Mouse (Mus musculus) layer of hippocampus, adult 2 months (tissue): ENCODE measurements at regions not wholly inside any gene's neighbourhood (a gene's known extent, or its start where the extent isn't known, plus 50 kb on each side); places are given as distances from the start of the nearest gene placed in this dataset.

Source experiments
- DNase-seq, 2 experiments: peaks; one replicate each; pipeline ENCODE4 v3.0.0; 2022; ENCODE audit warnings: low spot score in 2 of 2
- H3K27ac ChIP-seq: fragments of 200-600 bp; 2 replicates; pipeline ENCODE4 v1.8.1; 2022
- H3K4me3 ChIP-seq: fragments of 200-600 bp; 2 replicates; pipeline ENCODE4 v1.8.1; 2022; ENCODE audit warnings: mild to moderate bottlenecking
- CTCF ChIP-seq: fragments of 200-600 bp; conservative IDR thresholded peaks from 2 replicates; pipeline ENCODE4 v1.8.1; 2022; ENCODE audit warnings: antibody characterized with exemption, mild to moderate bottlenecking, moderate library complexity

DNA sequence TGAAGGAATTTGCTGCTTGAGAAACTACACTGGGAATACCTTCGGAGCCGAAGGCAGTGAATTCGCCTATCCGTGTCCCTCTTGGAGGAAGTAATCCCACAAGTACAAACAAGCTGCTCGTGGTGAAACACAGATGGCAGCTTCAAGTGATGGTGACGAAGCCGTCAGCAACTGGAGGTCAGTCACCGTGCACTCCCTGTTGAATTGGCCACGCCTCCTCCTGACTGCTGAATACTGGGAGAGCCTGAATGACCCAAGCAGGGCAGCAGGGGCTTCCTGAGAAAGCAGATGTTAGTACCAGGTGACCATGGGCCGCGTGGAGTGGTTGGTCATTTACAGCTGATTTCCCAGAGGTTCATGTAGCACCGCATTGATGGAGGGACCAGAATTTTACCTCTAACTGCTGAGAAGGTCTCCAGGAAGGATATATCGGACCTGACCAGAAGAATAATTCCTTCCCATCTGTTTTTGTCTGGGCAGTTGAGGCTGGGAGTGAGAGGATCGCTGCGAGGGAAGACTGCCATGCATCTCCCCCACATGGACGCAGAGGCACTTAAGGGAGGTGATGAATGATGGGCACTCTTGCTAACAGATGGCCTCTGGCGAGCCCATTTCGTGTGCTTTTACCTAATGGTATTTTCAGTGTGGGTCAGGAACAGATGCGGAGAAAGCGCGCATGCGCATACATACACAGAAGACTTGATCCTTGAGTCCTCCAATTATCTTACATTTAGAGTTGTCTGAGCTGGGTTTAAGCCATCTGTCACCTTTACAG is 314.6 kb upstream of the Zfp637 start:
- no peak for TF ChIP-seq CTCF
- Histone ChIP-seq H3K4me3 (no peak overlapping the region), H3K27ac (no peak overlapping the region)
- no peak for DNase-seq

DNA sequence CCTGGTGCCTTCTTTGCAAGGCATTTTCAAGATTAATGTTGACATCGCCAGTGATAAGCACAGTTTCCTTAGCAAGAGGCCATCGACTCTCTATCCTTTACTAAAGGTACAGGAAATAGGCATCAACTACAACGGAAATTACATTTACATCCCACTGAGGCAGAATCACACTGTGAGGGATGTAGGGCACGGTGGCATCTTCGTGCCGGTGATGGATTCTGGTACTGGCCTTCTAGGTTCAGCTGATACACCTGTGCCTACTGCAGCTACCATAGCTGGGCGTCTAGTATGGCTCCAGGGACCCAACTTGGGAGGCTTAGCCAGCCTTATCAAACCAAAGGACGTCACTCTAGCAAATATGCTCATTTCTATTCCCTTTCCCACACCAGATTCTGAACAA is 313.5 kb upstream of the Zfp637 start:
- no peak overlapping the region for H3K27ac ChIP-seq
- H3K4me3 ChIP-seq = no peak overlapping the region
- no peak for DNase-seq
- no peak for TF ChIP-seq CTCF

DNA sequence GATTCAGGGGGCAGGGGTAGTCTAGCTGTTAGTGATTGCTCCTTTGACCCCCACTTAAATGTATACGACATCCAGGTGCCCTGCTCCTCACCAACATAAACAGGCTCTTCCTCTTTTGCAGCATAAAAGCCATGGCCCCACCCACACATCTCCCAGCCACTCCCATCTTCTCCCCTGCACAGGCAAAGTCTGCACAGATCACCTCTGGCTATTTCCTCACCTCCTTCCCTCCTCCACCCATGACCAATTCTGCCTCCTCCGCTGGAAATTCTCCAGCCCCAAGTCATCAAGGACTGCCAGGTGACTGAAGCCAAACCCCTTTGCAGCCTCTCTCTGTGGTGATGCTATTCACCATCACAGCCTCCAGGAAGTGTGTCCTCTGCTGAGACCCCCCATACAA is 306.8 kb upstream of the Zfp637 start:
- no peak overlapping the region for H3K4me3 ChIP-seq
- TF ChIP-seq CTCF = no peak
- DNase-seq = no peak
- no peak overlapping the region for H3K27ac ChIP-seq

DNA sequence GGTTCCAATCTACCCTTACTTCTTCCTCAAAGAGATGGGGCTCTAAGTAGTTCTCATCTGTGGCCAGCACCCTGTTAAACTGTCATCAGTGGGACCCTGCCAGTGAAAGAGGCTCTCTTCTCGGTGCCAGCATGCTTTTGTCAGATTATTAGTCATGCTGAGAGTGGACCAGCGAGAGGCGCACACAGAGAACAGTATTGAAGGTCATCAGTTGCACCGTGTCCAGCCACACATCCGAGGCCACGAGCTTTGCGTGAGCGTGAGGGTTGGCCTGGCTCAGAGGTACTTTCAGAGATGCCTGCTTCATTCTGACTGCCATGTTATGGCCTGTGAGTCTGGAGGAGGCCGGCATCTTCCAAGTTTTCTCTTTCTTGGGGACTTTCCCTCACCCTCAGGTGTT is 306.0 kb upstream of the Zfp637 start:
- TF ChIP-seq CTCF = no peak

DNA sequence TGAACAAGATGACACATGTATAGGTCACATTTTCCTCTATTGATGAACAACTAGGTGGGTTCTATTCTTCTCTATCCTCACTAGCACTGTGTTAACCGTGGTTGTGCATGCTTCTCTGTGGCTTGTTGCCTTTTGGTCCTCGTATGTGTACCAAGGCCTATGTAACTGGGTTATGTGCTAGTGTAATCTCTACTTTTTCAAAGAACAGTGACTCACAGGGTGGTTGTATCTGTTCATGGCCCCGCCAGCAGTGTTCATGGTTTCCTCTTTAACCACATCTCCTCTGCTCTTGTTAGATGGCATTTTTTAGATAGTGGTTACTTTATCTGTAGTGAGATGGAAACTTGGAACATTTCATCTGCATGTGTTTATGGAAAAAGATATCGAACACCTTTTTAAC is 304.9 kb upstream of the Zfp637 start:
- H3K27ac ChIP-seq = no peak overlapping the region
- no peak for DNase-seq
- TF ChIP-seq CTCF = no peak
- no peak overlapping the region for H3K4me3 ChIP-seq

More for the DNA sequence above, 306.0 kb upstream of the Zfp637 start:
- no peak overlapping the region for H3K4me3 ChIP-seq
- DNase-seq = no peak
- no peak overlapping the region for H3K27ac ChIP-seq

DNA sequence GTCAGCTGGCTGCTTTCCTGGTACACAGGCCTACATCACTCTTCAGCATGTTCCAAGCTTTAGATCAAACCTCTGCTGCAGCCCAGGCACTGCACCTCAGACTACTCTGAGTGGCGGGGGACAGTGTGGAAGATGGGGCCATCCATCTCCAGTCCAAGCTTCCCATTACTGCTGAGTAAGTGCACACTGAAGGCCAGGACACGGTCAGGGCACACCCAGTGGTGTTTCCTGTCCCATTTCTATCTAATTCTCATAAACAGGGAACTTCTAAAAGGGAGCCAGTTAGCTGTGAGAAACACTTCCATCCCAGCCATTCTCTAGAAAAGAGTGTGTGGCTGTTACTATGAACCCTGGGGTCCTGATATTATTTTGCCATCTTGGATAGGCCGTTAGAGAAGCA is 298.5 kb upstream of the Zfp637 start:
- H3K27ac ChIP-seq = no peak overlapping the region
- no peak for DNase-seq
- TF ChIP-seq CTCF = no peak
- H3K4me3 ChIP-seq = no peak overlapping the region

DNA sequence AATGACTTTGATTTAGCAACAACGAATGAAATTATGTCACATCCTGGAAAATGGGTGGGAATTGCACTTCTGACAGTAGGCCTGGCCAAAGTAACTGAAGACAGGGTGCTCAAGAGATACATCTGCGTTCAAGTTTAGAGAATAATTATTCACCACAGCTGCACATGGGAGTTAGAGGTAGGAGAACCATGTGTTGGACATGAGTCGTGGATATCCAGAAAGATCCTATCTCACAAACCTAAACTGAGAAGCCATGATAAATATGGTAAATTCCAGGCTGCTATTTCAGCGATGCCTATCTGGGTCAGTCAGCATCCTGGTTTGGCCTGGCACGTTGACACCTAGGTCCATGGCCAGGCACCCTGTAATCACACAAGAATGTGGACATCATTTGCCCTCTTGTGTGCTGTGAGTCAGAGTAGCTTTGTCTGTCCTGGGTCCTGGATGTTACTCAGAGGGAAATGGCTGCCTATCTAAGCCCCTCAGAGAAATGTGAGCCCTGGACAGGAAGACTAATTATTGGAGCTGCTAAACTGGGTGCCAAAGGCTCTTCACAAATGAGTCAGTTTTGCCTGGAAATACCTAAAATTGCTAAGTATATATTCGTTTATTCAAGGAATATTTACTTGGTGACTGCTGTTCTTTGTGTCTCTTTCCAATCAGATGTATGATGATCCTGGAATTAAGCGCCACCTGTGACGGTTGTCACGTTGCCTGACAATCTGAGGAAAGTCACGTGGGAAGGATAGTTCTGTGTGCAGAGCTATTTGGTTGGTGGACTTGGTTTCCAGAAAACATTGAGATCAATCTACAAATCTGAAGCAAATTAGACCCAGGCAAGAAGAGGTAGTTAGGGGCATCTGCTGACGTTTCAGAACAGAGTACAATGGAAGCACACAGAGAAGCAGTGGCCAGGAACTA is 296.4 kb upstream of the Zfp637 start:
- TF ChIP-seq CTCF = no peak
- H3K27ac ChIP-seq = no peak overlapping the region
- H3K4me3 ChIP-seq = no peak overlapping the region
- no peak for DNase-seq

DNA sequence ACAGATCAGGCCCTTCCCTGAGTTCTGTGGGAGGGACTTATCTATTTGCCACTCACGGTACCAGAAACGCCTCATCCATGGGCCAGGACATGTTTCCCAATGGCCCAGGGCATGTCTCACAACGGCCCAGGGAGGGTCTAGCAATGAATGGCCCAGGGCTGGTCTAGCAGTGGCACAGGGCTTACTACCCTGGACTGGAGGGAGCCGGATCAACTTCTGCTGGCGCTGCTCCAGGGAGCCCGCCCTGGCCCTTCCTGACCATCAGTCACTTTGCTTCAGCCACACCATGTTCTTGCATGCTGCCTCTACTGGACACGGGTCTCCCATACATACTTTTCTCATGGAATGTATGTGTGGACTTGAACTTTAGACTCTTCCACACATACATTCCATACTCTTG is 290.1 kb upstream of the Zfp637 start:
- Histone ChIP-seq H3K27ac (no peak overlapping the region), H3K4me3 (no peak overlapping the region)
- no peak for TF ChIP-seq CTCF
- DNase-seq = no peak

DNA sequence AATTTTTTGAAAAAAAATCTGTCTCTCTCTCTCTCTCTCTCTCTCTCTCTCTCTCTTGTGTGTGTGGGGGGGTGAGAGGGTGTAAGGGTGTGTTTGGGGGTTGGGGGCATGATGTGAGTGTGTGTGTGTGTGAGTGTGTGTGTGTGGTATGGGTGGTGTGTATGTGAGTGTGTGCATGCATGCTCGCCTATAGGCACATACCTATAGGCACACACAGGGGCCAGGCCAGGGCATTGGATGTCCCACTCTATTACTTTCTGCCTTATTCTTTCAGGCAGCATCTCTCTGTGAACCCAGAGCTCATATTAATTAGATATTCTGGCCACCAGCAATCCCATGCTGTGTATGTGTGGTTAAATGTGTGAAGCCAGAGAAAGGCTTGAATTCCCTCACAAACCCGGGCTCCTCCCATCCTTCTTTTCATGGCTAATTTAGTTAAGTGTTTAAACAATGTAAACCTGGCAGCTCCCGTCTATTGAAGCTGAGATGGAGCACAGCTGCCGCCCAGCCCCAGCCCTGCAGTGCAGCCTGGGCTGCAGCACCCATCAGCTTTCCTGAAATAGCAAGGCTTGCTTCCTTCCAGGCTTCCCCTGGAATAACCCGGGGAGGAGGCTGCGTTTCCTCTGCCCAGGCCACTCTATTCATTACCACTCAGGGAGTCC is 288.8 kb upstream of the Zfp637 start:
- Histone ChIP-seq H3K4me3 (no peak overlapping the region), H3K27ac (no peak overlapping the region)
- no peak for DNase-seq
- no peak for TF ChIP-seq CTCF

DNA sequence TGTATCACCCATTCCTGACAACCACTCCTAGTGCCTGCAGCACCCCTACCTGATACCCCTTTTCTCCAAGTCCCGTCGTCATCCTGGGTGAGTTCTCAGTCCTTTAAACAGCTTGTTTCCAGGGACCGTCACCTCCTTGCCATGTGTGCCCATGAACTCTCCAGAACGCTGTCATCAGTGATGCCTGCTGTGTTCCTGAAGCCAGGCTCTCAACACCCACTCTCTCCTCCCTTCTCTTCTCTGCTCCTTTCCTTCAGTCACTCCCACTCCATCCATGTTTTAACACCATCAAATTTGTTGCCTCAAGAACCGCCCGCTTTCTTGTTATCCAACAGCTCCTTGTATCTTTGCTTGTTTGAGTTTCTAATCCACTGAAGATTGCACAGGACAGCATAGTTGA is 277.8 kb upstream of the Zfp637 start:
- no peak overlapping the region for H3K27ac ChIP-seq
- TF ChIP-seq CTCF = no peak
- H3K4me3 ChIP-seq = no peak overlapping the region
- no peak for DNase-seq

DNA sequence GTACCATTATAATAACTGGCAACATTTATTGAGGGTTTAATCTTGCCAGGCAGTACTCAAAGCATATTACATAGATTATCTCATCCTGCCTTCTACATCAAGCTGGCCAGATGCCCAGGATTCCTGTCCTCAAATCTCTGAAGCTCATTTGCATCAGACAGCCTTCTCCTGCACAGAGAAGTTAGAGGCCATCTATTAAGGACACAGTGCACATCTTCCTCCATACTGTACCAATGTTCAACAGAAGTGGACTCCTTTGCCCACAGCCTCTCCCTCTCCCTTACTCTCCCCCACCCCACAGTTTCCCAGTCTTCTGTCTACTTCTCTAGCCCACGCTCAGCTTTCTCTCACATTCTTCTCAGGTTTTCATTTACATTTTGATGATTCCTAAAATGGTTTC is 277.3 kb upstream of the Zfp637 start:
- H3K4me3 ChIP-seq = no peak overlapping the region
- TF ChIP-seq CTCF = no peak
- H3K27ac ChIP-seq = no peak overlapping the region
- DNase-seq = no peak

DNA sequence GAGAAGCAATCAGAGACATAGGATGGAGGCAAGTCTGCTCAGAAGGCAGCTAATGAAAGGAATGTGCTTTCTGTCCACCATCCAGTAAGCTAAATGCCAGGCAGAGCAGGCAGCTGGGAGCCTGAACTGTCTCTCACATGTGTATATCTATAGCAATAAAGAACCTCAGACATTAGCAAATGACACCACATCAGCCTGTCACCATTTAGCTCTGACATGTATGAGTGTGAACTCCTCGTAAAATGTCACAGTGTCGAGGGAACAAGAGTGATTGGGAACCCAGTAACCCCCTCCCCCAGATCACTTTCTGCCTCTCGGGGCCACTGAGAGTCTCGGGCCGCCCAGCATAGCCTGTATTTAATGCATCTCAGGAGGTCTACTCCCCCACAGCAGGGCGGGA is 274.2 kb upstream of the Zfp637 start:
- H3K27ac ChIP-seq = no peak overlapping the region
- no peak for DNase-seq
- H3K4me3 ChIP-seq = no peak overlapping the region
- no peak for TF ChIP-seq CTCF

DNA sequence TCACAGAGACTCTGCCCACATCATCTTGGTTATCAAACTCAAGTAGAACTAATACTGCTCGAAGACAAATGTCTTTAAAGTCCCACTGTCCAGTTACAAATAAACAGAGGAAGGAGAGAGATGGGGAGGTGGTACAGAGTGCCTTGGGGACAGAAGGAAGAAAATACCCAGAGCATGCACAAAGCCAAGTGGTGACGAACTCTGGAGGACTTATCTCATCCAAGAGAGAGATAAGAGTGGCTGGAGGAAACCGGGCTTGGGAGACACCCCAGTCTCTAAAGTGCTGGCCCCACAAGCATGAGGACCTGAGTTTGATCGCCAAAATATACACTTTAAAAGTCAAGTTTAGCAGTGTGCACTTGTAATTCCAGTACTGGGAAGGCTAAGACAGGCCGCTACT is 273.3 kb upstream of the Zfp637 start:
- Histone ChIP-seq H3K27ac (no peak overlapping the region), H3K4me3 (no peak overlapping the region)
- TF ChIP-seq CTCF = no peak
- DNase-seq = no peak
